Mouse (Mus musculus) CH12F3 (cell line): ENCODE measurements around the gene Psors1c2.

Experiments used
- in situ Hi-C: fragments of 300-500 bp; cut with MboI; formaldehyde crosslinking; loops from 2 replicates; pipeline ENCODE4 v1.14.3; 2020; ENCODE audit warnings: low sequenced_read_pairs

The Psors1c2 gene

DNA sequence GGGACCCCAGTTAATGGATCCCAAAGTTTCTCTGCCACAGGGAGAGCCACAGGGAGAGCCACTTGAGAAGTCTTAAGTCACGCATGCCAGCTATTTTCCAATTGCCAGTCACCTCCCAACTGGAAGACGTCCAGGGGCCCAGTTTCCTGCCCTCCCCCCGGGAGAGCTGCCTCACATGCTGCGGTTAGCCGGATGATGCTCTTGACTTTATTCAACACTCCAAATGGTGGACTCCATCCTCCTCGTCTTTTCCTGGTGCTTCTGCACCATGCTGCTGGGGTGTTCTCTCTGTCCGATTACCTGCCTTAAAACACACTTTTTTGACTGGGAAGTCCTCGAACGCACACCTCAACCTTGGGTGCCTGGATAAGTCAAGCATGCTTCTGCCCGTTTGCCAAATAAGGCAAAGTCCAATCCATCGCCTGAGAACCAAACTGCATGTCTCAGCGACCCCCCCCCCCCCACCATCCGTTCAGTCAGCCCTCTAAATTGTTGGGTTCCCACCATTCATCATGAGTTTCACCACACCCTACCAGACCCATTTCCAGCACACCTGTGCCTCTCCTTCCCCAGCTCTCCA, 23.3 kb downstream of the Psors1c2 start:
- in situ Hi-C loops, result no loop called here

DNA sequence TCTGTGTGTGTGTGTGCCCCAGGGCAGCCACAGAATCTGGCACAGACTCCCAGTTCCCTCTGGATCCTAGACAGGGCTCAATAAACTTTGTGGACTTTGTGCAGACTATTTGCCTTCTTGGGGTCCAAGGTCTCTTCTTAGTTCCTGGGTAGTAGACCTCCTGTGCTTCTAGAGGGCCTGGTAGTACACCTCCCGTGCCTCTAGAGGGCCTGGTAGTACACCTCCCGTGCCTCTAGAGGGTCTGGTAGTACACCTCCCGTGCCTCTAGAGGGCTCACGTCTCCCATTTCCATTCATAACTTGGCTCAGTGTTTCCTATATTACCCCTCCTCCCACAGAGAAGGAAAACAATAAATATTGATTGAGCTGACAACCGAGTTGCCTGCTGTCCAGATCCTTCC, 23.8 kb downstream of the Psors1c2 start:
- in situ Hi-C loops, result no loop called here

DNA sequence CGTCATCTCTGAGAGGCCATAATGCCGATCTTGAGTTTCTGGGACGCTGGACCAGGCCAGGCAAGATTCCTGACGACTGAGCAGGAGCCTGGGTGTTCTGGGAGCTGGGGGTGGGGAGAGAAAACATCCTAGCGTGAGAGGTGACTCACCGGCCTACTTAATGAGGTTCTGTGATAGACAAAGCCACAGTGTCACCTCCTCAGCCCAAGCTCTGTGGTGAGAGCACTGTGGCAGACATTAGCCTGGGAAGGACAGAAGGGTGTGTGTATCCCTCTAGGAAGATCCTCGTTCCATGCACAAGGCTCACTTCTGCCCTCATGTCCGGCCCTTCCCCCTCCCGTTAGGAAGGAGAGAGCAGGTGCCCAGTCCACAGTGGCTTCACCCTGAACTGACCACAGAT, 24.4 kb downstream of the Psors1c2 start:
- in situ Hi-C loops, result no loop called here

DNA sequence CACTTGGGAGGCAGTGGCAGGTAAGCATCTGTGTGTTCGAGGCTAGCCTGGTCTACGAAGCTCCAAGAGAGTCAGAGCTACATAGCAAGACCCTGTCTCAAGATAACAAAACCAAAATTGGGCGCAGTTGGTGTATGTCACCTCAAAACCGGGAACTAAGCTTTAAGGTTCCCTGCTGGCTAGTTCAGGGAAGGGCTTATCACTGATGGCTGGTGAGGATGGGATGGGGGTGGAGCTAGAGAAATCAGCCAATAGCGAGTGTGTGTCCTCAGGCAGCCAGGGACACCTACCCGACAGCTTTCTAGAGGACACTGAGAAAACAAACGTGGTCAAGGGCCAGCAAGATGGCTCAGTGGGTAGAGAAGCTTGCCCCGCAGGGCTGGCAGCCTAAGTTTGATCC, 25.2 kb downstream of the Psors1c2 start:
- in situ Hi-C loops, result no loop called here

DNA sequence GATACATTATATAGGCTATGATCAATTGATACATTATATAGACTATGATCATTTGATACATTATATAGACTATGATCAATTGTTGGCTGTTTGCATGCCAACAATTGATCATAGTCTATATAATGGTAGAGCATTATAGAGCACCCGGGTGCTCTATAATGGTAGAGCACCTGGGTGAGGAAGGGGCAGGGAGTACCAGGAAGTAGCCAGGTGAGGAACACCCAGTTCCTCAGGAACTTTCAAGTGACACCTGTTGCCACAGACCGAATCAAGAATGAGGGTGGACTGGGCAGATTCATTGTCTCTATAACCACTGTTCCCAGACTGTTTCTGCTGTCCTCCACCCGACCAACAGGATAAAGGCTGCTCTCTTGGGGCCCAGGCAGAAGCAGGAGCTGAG, 34.1 kb downstream of the Psors1c2 start, which contains the start of gene 2300002M23Rik:
2300002M23Rik (plus strand) TSS at position 301 of the 400 bp plus-strand sequence.
- in situ Hi-C loops, result no loop called here

DNA sequence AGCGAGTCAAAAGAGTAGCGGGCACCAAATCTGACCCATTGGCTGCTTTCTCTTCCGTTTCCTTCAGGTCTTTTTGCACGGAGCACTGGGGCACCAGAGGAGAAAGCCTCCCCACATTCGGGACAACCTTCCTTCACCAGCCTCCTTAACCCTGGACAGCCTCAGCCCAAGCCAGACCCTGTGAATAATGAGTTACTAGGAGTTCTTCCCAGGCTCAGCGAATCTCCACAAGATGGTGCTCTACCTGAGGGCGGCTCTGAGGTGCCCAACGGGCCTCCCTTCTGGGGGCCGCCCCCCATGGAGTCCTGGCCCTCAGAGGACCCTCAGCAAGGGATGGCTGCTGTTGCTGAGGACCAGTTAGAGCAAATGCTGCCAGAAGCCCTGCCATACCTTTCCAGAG, 34.8 kb downstream of the Psors1c2 start:
- in situ Hi-C loops, result no loop called here

DNA sequence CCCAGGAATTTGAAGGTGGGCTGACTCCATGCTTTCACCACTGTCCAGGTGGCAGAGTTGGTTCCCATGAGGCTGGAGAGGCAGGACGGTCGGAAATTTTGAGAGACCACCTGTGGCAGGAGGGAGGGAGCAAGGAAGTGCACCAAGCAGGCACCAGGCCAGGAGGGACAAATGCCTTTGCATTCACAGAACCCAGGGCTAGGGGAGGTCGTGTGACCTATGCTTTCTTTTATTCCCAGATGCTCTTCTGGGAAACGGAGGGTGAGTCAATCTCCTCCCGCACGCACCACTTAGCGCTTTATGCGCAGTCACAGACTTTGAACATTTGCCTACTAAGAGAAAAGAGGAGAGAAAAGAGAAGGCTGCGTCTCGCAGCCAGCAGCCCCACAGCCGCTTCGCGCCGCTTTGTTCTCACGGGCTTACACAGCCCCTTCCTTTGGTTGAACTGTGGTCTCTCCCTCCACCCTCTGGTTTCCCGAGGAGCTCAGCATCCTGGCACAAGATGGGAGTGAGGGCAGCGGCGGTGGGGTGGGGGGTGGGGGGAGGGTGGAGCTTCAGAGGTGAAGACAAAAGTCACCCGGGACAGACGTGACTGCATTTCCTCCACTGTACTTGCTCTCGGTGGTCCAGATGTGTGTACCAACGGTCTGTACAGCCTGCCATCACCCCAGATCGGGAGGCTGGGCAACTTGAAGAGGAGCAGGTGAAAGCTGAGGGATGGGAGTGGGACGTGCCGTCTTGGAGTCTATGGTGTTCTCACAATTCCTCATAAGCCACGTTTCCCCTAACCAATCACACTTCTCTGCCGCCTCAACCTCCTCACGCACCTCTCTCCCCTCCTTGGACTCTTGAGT, 36.3 kb downstream of the Psors1c2 start:
- in situ Hi-C loops, result no loop called here

DNA sequence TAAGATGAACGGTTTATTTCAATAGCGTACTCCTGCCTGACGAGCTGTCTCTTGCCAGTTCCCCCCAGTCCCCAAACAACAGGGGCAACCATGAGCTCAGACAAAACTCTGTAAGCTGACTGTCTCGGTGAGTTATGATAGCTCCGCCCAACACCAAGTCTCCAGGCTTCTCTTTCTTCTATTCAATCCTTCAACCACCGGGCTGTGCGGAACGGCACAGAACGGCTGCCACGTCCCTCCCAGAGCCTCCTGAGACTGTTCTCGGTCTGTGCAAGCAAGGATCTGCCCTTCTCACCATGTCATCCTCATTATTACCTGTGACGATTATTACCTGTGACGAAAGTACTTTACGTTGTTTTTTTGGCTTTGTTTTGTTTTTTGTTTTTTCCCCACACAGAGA, 37.8 kb downstream of the Psors1c2 start:
- in situ Hi-C loops, result no loop called here

DNA sequence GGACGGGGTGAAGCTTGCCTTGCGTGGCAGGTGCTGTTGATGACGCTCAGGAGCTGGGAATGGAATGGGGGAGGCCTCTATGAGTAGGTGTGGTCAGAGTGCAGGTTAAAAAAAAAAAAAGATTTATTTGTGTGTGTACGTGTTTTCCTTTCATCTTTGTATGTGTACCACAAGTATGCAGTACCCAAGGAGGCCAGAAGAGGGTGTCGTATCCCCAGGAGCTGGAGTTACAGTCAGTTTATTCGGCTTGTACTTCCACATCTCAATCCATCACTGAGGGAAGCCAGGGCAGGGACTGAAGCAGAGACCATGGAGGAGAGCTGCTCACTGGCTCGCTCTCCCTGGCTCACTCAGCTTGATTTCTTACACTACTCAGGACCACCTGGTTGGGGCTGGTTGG, 38.5 kb downstream of the Psors1c2 start:
- in situ Hi-C loops, result no loop called here

DNA sequence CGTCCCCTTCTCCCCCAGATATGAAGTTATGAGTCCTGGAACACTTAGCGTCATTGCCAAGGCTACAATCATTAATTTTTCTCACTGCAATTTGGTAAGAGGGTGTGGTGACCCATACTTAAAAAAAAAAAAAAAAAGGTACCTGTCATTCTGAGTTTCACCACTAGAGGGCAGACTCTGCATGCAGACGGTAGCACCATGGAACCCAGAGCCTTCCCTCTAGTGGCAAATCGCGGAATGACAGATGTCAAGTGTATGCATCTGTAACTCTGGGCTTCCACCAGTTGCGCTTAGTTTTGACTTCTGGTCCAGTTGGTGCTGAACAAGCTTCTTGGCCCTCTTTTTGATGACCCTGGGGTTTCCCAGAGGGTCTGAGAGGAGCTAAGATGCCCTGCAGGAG, 45.2 kb downstream of the Psors1c2 start:
- in situ Hi-C loops, result no loop called here

DNA sequence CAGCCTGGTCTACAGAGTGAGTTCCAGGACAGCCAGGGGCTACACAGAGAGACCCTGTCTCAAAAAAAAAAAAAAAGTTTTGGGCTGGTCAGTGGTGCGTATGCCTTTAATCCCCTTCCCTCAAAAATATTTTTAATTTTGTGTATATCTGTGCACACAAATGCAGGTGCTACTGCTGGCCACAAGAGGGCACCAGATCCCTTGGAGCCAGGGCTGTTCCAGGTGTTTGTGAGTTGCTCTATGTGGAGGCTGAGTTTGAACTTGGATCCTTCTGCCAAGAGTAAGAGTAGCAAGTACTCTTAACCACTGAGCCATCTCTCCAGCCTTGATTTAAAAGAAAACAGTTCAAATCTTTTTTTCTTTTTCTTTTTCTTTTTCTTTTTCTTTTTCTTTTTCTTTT, 49.9 kb downstream of the Psors1c2 start:
- in situ Hi-C loops, result no loop called here
